26 mouse cellular contexts compared by ENCODE assay signal in genomic region chr2:119358249-119358648, GRCm38 (mm10). TPM values are rescaled to one million over a fixed set of nuclear protein-coding genes. Genes with fewer than 3 reads are reported as not detected.
A peak's percentile ranks its signal among the peaks of the same experiment; 100 is the strongest.
DNase-seq lines count a peak whose midpoint lies in the region; ATAC-seq and TF ChIP-seq lines count a peak whose summit lies in the region.
"Had no signal": no experiment of that assay in that cellular context is flagged by ENCODE, and none has a peak within 500 bp of the region (broad histone marks: within the 10 kb centered on the region; RNA-seq: fewer than 3 reads in every experiment).

No protein-coding gene starts in this region.

- TF ChIP-seq CTCF in G1E (IDR thresholded peaks at IDR 0.05; ENCODE audit: low read depth, low read length), result no peak

- DNase-seq in kidney, adult 9 months, result peak; percentile 54
- no peak for DNase-seq in kidney, adult 11 months
- DNase-seq in G1E (ENCODE audit: low spot score), result no peak
- no peak for DNase-seq in midbrain, embryonic 10.5 days (ENCODE audit: low spot score)
- DNase-seq in layer of hippocampus, postnatal 14 days (ENCODE audit: low spot score in 2 of 2), result no peak
- DNase-seq: adrenal gland, postnatal 25 days; cerebellum, adult 9-10 months; forebrain, postnatal 0 days; heart, postnatal 4 days; kidney, postnatal 4 days; layer of hippocampus, adult 9-11 months; liver, postnatal 0 days; midbrain, embryonic 14.5 days; thymus, adult 2 months had no signal

- peaks cover 16% of the 10 kb centered on the region for H3K36me3 ChIP-seq in G1E (replicated peaks)
- H3K36me3 ChIP-seq in midbrain, embryonic 10.5 days, result peaks cover 4% of the 10 kb centered on the region; the same call in 1 of the 2 replicates
- H3K36me3 ChIP-seq in midbrain, embryonic 16.5 days (ENCODE audit: control insufficient read depth, insufficient read depth, low read length), result peaks cover 2% of the 10 kb centered on the region; the same call in 1 of the 2 replicates
- H3K36me3 ChIP-seq: heart, embryonic 15.5 days had no signal

- H3K4me1 ChIP-seq in G1E (ENCODE audit: insufficient read depth, low read depth, low read length), result peaks cover 39% of the 10 kb centered on the region
- H3K4me1 ChIP-seq in midbrain, embryonic 10.5 days, result no peaks in the 10 kb centered on the region
- H3K4me1 ChIP-seq in midbrain, embryonic 16.5 days (ENCODE audit: control insufficient read depth, insufficient read depth, low read length), result no peaks in the 10 kb centered on the region
- H3K4me1 ChIP-seq: forebrain, embryonic 10.5 days; heart, embryonic 15.5 days; neural tube, embryonic 13.5 days had no signal

- peak overlapping the region; percentile 51 for H3K4me3 ChIP-seq in G1E (ENCODE audit: low read depth, low read length)
- no peak overlapping the region for H3K4me3 ChIP-seq in midbrain, embryonic 10.5 days
- H3K4me3 ChIP-seq in midbrain, embryonic 16.5 days (ENCODE audit: low read depth, low read length), result no peak overlapping the region
- H3K4me3 ChIP-seq: forebrain, embryonic 10.5 days; heart, embryonic 15.5 days; left cerebral cortex, adult 2 months; neural tube, embryonic 13.5 days had no signal

- peaks cover 9% of the 10 kb centered on the region for H3K9me3 ChIP-seq in G1E (replicated peaks)
- peaks cover 16% of the 10 kb centered on the region for H3K9me3 ChIP-seq in midbrain, embryonic 10.5 days (replicated peaks)
- peaks cover 14% of the 10 kb centered on the region for H3K9me3 ChIP-seq in midbrain, embryonic 16.5 days (replicated peaks; ENCODE audit: control insufficient read depth, low read length, poor library complexity, severe bottlenecking)
- H3K9me3 ChIP-seq: heart, embryonic 15.5 days had no signal

- H3K27me3 ChIP-seq in G1E (ENCODE audit: insufficient read depth, low read length), result peaks cover 14% of the 10 kb centered on the region
- H3K27me3 ChIP-seq in midbrain, embryonic 10.5 days (ENCODE audit: low read depth, poor library complexity, severe bottlenecking), result peaks cover 6% of the 10 kb centered on the region; the same call in 1 of the 2 replicates
- no peaks in the 10 kb centered on the region for H3K27me3 ChIP-seq in midbrain, embryonic 16.5 days (ENCODE audit: control insufficient read depth, insufficient read depth, low read depth, low read length)
- H3K27me3 ChIP-seq: heart, embryonic 15.5 days; neural tube, embryonic 13.5 days had no signal

- H3K4me2 ChIP-seq in midbrain, embryonic 16.5 days (ENCODE audit: low read length), result no peak overlapping the region
- H3K4me2 ChIP-seq: heart, embryonic 15.5 days; hindbrain, embryonic 14.5 days; neural tube, embryonic 13.5 days had no signal

- 90% methylated on average over 6 of the region's 6 CpGs for WGBS in midbrain, embryonic 10.5 days
- 88% methylated on average over 6 of the region's 6 CpGs for WGBS in midbrain, embryonic 16.5 days

- peak; percentile 29 for ATAC-seq in G1E (ENCODE audit: extremely low read depth, insufficient number of reproducible peaks, low FRiP score, poor library complexity, severe bottlenecking)
- 0 out of 2 replicates have a peak, but pooled peaks have one; percentile 20 for ATAC-seq in common myeloid progenitor, adult 5-6 weeks (replicated peaks; ENCODE audit: low read depth, poor library complexity, severe bottlenecking)
- peak; percentile 53 for ATAC-seq in neutrophil, adult 5-6 weeks (ENCODE audit: extremely low read depth, insufficient number of reproducible peaks, low FRiP score, poor library complexity, severe bottlenecking)
- ATAC-seq in midbrain, embryonic 16.5 days, result no peak
- ATAC-seq: forebrain, postnatal 0 days; inflammation-experienced regulatory T-cells, adult 6 months; liver, postnatal 0 days; lung, postnatal 0 days had no signal

- H3K27ac ChIP-seq in midbrain, embryonic 10.5 days (replicated peaks), result no peak overlapping the region
- H3K27ac ChIP-seq in midbrain, embryonic 16.5 days (ENCODE audit: low read length), result no peak overlapping the region
- H3K27ac ChIP-seq: forebrain, embryonic 10.5 days; heart, embryonic 15.5 days; hindbrain, embryonic 14.5 days; left cerebral cortex, adult 2 months; macrophage; neural tube, embryonic 13.5 days; stomach, postnatal 0 days had no signal

- no peak overlapping the region for H3K9ac ChIP-seq in midbrain, embryonic 16.5 days (ENCODE audit: low read depth, low read length)
- H3K9ac ChIP-seq: forebrain, postnatal 0 days; heart, embryonic 15.5 days; hindbrain, embryonic 14.5 days; liver, postnatal 0 days; neural tube, embryonic 13.5 days had no signal

RNA-seq across cellular contexts. Expression of gene Chac1, which starts 7.2 kb away (rescaled TPM):
- total RNA-seq in G1E (2014; fragmentation: Nextera tagmentation) (not detected in 2 replicates), G1E (2017) (not detected in 2 replicates)
- polyA plus RNA-seq in G1E (2012), result not detected in 2 replicates
- not detected in 2 replicates for total RNA-seq in common myeloid progenitor, adult 5-6 weeks (2017)
- 18.5 and 18.9 TPM in 2 replicates for total RNA-seq in neutrophil, adult 5-6 weeks (2017)
- polyA plus RNA-seq in midbrain, embryonic 10.5 days (2016; fragmentation: Nextera tagmentation; extraction: Ambion mirVana), result 0.78 and 0.95 TPM in 2 replicates
- 9.5 and 10.5 TPM in 2 replicates for polyA plus RNA-seq in midbrain, embryonic 16.5 days (2015; fragmentation: Nextera tagmentation; extraction: Ambion mirVana)
- 1 to 10 TPM; 6.6 to 7.8 TPM for total RNA-seq in layer of hippocampus, postnatal 14 days (2021)
- polyA plus RNA-seq: inflammation-experienced regulatory T-cells, adult 6 months had no signal

RNA-seq across cellular contexts. Expression of gene Dll4, which starts 32.7 kb away (rescaled TPM):
- total RNA-seq in G1E (2014; fragmentation: Nextera tagmentation), result 0.23 TPM in 1 of 2 replicates, not detected in the other
- 0.33 TPM in 1 of 2 replicates, not detected in the other for total RNA-seq in G1E (2017)
- 0.09 TPM in 2 replicates for polyA plus RNA-seq in G1E (2012)
- total RNA-seq in common myeloid progenitor, adult 5-6 weeks (2017), result not detected in 2 replicates
- total RNA-seq in neutrophil, adult 5-6 weeks (2017), result not detected in 2 replicates
- polyA plus RNA-seq in midbrain, embryonic 10.5 days (2016; fragmentation: Nextera tagmentation; extraction: Ambion mirVana), result 5.7 TPM in 2 replicates
- polyA plus RNA-seq in midbrain, embryonic 16.5 days (2015; fragmentation: Nextera tagmentation; extraction: Ambion mirVana), result 4.4 and 5.0 TPM in 2 replicates
- 1 to 10 TPM; 5.6 to 6.3 TPM for total RNA-seq in layer of hippocampus, postnatal 14 days (2021)
- polyA plus RNA-seq: inflammation-experienced regulatory T-cells, adult 6 months; macrophage had no signal
